Mouse (Mus musculus): ENCODE data around the gene Hist1h2ad. TPM values are rescaled to one million over a fixed set of nuclear protein-coding genes. Genes with fewer than 3 reads are reported as not detected.
"Not testable (repeated sequence)": the region's sequence is repeated elsewhere in the genome, so short reads cannot be mapped to it uniquely, and the experiment has no call there.

The Hist1h2ad gene
- total RNA-seq, 2 experiments from 2014 or later, result 7.1 to 11.6 TPM

DNA sequence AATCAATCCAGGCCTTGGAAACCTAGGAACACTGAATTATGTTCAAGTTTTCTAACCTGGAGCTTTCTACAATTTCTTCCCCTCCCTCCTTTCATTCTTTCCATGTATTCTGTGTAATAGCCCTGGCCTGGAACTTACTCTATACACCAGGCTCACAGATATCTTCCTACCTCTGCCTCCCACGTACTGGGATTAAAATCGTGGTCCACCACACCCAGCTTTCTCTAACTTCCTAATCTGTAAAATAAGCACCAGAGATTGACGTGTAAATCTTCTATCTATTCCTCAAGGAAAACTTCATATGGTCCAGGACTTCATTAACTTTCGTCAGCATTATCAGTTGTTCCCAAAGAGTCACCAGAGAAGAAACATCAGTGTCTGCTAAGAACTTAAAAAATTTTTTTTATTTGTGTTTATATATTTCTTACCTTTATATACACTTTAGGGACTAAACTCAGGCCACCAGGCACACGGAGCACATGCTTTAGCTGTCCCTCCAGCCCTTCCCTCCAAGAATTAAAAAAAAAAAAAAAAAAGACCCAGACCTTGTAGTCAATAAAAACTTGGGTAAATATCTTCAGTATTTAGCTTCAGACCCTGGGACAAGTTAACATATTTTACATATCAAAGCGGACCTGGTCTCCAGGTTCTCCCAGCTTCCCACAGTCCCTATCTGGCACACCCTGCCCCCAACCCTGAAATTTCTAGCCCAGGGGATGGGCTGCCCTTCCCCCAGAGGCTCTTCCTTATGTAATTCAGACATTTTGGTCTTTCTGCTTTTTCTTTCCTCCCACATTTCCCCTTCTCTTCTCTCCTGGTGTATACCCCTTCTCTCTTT, 8.3 kb downstream of the Hist1h2ad start:
- no peak for DNase-seq (ENCODE audit: extremely low spot score in 1 of 2, low spot score in 1 of 2)

DNA sequence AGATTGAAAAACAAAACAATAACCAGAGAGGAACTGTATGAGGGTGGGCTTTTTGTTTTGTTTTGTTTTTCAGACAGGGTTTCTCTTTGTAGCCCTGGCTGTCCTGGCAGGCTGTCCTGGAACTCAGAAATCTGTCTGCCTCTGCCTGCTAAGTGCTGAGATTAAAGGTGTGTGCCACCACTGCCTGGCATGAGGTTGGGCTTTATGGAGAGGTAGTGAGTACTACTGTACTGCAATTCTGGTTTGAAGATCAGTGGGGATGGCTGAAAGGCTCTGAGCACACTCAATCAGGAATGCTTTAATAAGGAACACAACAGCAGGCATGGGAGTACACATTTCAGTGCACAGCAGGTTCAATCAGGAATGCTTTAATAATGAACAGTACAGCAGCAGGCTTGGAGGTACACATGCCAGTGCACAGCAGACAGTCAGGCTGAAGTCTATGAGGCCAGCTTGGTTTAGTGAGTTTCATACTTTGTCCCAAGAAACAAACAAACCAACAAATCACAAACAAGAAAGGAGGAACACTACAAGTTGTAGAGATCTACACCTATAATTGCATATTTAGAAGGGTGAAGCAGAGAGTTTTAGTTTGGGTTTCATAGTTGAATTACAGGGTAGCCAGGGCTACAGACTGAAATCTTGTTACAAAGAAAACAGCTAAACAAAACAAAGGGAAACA, 9.3 kb downstream of the Hist1h2ad start:
- DNase-seq (ENCODE audit: extremely low spot score in 1 of 2, low spot score in 1 of 2), result no peak

DNA sequence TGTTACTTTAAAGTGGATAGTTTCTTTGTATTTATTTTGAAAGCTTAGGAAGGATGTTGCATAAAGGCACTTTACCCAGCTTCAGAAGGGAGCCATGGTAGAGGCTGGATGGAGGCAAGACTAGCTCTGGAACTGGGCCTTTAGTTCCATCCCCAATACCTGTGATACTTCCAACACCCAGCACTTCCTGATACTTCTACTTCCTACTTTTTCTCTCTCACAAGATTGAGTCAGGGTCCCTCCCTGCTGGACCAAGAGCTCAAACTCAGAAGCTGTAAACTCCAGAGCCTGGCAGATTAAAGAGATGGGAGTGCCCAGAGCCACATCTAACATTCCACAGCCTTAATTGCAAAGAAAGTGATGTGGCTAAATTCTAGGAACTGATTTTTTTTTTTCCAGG, 10.2 kb downstream of the Hist1h2ad start:
- DNase-seq (ENCODE audit: extremely low spot score in 1 of 2, low spot score in 1 of 2), result no peak

DNA sequence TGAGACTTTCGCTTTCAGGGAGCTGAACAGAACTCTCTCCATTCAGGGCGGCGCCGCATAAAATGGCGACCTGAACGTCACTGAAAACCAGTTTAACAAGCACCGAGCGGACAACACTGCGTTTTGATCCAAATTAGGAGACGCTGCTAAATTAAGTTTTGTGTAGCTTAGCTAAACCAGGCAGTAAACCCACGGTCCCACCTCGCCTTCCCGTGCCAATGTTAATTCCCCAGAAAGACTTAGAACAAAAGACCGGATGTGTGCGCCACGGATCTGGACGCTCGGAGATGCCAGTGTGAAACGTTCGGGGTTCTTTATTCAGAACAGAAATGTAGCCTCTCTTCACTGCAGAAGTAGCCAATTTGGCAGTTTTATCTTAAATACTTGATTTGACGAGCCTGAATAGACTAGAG, 10.9 kb downstream of the Hist1h2ad start:
- DNase-seq (ENCODE audit: extremely low spot score in 1 of 2, low spot score in 1 of 2), result peak; percentile 54 to 57

DNA sequence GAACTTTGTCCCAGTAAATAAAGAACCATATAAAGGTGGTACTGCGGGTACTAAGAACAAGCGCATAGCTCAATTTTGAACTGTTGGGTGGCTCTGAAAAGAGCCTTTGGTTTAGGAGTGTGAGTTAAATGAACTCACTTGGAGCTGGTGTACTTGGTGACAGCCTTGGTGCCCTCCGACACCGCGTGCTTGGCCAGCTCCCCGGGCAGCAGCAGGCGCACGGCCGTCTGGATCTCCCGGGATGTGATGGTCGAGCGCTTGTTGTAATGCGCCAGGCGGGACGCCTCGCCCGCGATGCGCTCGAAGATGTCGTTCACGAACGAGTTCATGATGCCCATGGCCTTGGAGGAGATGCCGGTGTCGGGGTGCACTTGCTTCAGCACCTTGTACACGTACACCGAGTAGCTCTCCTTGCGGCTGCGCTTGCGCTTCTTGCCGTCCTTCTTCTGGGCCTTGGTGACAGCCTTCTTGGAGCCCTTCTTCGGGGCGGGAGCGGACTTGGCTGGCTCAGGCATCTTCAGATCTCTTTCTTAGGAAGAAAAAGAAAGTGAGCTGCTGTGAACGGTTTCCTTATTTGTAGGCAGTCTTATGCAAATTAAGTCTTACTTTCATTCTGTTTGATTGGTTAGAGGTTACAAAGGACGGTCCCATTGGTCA, 11.4 kb downstream of the Hist1h2ad start:
- DNase-seq (ENCODE audit: extremely low spot score in 1 of 2, low spot score in 1 of 2), result peak; percentile 39 to 42

DNA sequence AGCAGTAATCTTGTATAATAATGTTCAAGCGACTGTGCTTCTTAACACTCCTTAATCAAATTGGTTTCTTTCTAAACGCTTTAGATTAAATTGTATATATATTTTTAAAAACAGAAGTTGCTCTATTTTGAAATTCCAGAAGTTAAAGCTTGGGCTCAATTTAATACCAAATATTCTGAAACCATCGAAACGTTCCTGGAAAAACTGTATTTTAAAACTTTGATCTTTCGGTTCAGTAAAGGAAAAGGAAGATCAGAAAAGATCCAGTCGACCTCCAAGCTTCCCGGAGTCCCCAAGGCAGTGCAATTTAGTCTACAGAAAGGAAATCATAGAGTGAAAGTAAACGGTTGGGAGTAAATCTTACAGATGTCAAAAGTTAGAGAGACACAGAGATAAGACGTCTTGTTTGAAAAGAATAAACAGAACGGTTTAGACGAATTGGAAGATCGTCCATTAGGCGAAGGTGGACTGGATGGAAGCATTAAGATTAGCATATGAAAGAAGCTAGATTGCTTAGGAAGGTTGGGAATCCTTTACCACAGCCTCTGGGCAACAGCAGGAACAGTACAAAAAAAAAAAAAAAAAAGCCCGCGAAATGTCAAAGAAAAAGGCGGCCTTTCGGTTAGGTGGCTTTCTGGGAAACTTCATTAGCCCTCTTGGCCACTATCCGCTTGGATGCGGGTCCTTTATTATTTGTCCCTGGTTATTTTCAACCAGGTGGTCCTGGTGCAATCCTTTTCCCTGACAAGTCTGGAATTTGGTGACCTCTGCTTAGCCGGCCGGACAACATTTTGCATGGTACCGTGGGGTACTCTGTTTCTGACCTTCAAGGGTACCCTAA, 12.1 kb downstream of the Hist1h2ad start:
- no peak for DNase-seq (ENCODE audit: extremely low spot score in 1 of 2, low spot score in 1 of 2)

DNA sequence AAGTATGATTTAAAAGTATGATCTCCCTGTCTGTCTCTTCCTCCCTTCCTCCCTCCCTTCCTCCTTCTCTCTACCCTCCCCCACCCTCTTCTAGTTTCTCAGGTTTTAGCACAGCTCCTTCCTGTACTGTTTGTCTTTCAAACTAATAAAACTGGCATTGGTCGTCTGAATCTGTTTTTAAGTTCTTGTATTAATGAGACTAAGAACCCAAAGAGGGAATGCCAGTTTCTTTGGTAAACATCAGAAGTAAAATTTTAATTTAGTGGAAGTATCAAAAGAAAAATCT, 12.7 kb downstream of the Hist1h2ad start:
- no peak for DNase-seq (ENCODE audit: extremely low spot score in 1 of 2, low spot score in 1 of 2)

DNA sequence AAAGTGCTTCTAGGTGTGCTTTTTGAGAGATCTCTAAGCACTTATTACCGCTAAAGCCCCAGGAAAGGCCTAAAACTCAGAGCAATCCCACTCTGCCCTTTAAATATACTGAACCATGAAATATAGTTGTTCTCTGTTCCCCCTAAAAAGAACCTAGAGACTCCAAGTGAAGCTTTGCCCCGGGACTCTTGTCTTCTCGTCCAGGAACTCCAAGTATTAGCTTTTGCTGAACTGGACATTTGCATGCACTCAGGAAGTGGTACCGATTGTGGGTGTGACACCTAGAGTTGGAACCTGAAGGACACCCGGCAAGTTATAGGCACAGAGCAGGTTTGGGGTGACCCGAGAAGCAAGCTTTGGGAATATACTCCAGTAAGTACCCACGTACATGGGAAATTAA, 17.0 kb downstream of the Hist1h2ad start:
- DNase-seq (ENCODE audit: extremely low spot score in 1 of 2, low spot score in 1 of 2), result no peak

DNA sequence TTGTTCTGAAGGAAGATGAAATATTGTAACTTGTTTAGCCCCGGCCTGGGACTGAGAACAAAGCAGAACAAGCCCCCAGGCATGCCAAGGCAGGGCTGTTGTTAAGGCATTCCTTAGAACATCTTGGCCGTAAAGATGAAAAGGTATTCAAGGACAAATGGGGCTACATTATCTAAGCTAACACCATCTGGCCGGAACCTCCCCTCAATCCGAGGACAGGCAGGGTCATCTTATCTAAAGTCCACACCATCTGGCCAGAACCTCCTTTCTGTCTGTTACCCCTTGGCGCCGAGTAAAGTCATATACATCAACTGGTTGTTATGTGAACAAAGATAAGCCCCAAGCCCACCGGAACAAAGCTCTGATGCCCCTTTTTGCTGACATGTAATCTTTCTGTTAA, 17.7 kb downstream of the Hist1h2ad start:
- DNase-seq (ENCODE audit: extremely low spot score in 1 of 2, low spot score in 1 of 2), result not testable (repeated sequence)

DNA sequence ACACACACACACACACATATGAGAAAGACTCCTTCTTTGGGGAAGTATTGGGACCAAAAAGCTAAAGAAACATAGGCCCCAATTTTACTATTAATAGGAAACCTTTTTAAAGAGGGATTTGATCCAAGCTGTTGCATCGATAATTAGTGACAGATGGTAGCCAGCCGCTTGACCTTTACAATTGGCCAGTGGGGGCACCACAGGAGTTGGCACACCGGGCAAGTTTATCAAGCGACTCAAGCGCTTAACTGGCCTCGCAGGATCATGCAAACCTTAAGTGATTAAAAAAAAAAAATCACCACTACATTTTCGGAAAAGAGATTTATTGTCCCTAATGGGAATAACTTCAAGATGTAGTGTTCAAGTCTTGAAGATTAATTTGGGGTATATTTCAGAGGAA, 18.4 kb downstream of the Hist1h2ad start:
- DNase-seq (ENCODE audit: extremely low spot score in 1 of 2, low spot score in 1 of 2), result no peak

DNA sequence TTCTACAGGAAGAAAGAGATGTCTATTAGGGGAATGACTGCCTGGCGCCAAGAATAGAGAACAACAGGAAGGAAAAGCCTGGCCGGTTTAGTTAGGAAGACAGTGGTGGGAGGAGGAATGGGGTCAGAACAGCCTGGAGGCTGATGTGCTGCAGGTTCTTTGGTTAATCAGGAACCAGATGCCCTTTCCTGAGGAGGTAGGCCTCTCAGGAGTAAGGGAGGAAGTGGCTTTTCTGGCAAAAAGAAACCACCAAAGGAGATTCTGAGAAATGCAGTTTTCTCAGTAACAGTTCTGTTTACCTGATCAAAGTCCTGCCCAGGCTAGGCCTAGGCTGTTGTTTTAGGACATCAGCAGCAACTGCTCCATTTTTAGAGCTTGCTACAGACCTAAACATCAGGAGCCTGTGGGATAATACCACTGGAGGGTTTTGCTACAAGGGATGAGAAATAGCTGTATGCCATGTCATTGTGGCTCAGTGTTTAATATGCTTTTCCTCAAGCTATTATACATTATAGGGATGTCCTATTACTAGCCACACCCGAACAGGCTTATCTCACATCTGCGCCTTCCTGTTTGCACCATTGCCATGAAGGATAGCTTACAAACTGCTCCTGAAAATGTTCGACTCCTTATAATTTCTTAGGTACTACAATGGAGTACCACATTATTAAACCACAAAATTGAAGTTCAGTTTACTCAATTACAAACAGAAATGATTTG, 19.0 kb downstream of the Hist1h2ad start:
- no peak for DNase-seq (ENCODE audit: extremely low spot score in 1 of 2, low spot score in 1 of 2)

DNA sequence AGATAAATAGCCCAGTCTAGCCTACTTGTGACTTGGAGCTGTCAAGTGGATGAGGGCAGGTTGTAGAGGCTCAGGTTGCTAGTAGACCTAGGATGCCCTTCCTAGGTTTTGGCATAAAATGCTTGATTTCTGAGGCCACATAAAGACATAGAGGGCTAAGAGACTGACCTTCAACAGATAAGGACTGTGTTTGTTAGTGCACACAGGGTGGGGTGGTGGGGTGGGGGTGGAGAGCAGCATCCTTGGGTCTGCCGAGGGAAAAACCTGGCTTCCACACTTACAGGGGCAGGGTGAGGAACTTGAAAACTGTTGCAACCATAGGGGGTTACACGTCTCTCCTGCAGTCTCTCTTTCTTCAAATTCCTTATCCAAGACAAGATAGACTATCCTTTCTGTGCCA, 21.0 kb downstream of the Hist1h2ad start:
- DNase-seq (ENCODE audit: extremely low spot score in 1 of 2, low spot score in 1 of 2), result no peak

DNA sequence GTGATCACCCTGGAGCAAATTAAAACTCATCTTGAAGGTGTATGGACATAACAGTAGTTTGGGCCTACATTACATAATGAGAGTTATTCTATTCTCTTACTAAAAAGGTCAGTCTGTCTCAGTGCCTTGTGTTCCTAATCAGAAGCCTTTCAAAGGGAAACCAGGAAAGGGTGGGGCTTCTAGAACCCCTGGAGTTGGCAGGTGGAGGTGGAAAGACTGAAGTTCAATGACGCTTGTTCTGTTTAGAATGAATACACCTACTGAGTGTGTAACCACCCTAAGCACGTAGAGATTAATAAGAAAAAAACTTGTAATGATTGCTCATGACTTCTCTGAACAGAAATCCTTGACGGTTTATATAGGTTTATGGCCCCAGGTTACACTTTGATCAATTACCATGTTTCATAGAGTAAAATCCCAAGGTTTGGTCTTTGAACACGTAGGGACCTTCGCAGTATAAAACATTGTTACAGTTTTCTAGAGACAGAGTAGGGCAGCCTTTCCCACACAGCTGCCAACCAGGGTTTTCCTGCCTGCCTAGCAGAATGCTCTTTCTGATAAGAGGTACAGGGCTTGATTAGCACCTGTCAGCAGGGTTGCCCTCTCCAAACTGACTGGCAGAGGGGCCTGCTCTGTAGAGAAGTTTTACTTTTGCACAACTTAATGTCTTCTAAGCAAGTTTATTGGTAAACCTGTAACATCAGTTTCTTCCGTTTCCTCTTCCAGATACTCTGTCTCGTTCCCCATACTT, 21.6 kb downstream of the Hist1h2ad start:
- no peak for DNase-seq (ENCODE audit: extremely low spot score in 1 of 2, low spot score in 1 of 2)

DNA sequence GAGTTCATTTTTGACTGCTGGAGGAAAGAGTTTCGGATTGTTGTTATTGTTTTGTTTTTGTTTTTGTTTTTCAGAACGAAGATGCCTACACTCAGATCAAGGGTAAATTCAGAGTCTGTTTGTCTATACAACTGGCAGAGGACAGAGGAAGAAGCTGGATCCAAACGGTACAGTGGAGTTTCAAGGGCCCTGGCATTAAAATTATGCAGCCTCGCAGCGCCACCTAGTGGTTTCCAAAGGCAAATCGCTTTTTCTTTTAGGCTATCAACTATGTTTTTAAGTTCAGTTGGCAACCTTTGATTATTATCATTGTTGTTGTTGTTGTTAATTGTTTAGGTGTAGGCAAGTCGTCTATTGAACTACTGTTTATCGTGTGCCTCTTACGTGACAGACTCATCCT, 23.8 kb downstream of the Hist1h2ad start:
- peak; percentile 61 to 88 for DNase-seq (ENCODE audit: extremely low spot score in 1 of 2, low spot score in 1 of 2)

DNA sequence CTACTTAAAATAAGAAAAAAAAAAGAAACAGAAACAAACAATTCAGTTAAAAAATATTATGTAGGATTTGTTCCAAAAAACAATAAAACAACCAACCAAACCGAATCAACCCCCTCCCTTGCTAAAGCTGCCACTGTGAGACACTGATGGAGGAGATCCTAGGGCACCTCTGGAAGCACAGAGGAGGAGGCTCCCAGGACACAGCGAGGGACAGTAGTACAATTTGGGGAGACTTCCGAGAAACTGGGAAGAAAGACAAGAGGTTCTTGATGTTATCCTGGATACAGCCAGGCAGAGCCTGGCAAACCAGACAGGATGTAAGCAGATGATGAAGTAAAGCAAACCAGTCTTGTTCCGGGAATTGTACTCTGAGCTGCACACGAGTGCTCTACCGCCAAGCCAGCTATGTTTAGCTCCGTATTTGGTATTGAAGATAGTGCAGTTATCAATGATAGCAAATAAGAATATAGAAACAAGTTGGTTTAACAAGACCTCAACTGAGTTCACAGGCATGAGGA, 29.1 kb downstream of the Hist1h2ad start:
- no peak for DNase-seq (ENCODE audit: extremely low spot score in 1 of 2, low spot score in 1 of 2)

DNA sequence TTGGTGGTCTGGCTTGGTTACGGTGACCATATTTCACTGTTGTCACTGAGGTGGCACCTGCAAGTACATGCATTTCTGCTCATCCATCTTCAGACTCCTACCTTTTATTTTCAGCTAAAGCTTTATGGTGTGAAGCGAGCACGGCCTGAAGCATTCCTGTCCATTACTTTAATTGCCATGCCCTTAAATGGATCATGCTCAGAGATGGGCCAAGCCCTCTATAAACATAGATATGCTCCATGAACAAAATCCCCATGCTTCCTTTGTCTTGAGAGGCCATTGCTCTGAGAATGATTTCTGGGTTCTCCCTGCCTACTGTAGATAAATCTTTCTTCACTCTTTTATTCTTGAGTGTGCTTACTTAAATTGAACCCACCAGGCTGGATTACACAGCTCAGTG, 30.3 kb downstream of the Hist1h2ad start:
- no peak for DNase-seq (ENCODE audit: extremely low spot score in 1 of 2, low spot score in 1 of 2)

DNA sequence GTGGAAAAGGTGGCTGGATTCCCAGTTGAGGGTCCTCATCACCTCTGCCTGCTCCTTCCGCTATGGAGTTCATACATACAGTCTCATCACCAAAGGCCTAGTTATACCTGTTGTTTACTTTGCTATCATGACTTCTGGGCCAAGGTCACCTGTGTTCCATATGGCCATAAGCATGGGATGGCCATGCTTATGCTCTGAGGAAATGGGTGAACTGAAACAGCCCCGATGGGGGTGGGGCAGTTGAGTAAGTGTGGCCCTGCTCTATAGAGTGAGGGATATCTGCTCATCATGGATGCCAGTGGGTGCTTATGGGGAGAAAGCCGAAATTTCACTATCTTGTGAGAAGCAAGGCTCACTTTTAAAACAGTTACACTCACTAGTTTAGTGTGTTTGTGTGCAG, 30.9 kb downstream of the Hist1h2ad start:
- no peak for DNase-seq (ENCODE audit: extremely low spot score in 1 of 2, low spot score in 1 of 2)

DNA sequence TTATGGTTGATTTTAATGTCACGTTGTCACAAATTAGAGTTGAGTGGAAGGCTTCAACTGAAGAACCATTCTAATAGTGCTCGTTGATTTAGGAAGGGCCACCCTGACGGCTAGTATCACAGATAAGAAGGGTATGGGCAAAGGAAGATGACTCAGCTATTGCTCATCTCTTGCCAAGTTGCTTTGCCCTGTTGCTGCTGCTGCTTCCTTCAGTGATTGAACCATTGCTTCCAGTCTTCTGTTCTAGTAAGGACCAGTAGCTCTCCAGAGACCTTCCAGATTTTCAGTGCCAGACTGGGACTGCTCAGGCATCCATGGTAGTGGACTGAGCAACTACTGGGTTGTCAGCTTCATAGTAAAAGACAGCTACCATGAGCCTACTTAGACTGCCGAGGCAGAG, 35.0 kb downstream of the Hist1h2ad start:
- no peak for DNase-seq (ENCODE audit: extremely low spot score in 1 of 2, low spot score in 1 of 2)

DNA sequence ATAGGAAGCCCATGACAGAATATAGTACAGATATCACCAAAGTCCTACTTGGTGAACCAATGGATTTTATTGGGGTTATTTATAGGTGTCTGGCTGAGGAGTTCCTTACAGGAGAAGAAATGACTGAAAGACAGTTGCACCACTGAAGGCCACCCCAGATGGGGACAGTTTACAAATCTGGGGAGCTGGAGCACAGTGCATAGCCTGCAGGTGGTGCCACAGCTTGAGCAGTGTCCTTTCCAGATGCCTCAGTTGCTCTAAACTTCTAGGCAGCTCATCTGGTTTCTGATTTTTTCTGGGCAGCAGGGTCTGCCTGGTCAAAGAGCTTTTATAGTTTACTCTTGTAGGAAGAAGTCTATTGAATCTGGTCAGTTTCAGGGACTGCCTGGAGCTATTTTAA, 35.7 kb downstream of the Hist1h2ad start:
- DNase-seq (ENCODE audit: extremely low spot score in 1 of 2, low spot score in 1 of 2), result no peak

All from layer of hippocampus, postnatal 25 days (tissue).